Mouse (Mus musculus) neutrophil, adult 83 days (primary cell): ENCODE results near the gene Bms1. TPM values are rescaled to one million over a fixed set of nuclear protein-coding genes. Genes with fewer than 3 reads are reported as not detected.

Experiments
- total RNA-seq, 2 experiments: library from RNA; stranded (reverse); gene quantifications; one replicate each; pipeline ENCODE4 v1.2.4; 2023

Bms1 gene
- total RNA-seq, result 10 to 100 TPM; 20.9 to 21.1 TPM

GRCm38 (mm10) chr6:118419050-118419920 is at the start of gene Bms1:
Bms1 (minus strand) TSS chr6:118419474.

GRCm38 (mm10) chr6:118455042-118455631 is 35.9 kb upstream of the Bms1 start, which contains the start of gene Zfp248:
Zfp248 (minus strand) TSS chr6:118455528.

Other genes with a start within 250 kb of the Bms1 start
- under 1 TPM; 0.11 to 0.18 TPM for gene Ret, start 221.8 kb downstream of the Bms1 start, total RNA-seq
- gene Zfp248, start 36.1 kb upstream of the Bms1 start, total RNA-seq, result not detected
- under 1 TPM; 0.13 to 0.15 TPM for gene Zfp9, start 59.8 kb upstream of the Bms1 start, total RNA-seq
- 1 to 10 TPM; 2.7 to 3.0 TPM for gene Ankrd26, start 142.8 kb upstream of the Bms1 start, total RNA-seq